Mouse (Mus musculus) heart, adult 2 months (tissue): ENCODE data around the gene Klhl9.
"Not testable (repeated sequence)": the region's sequence is repeated elsewhere in the genome, so short reads cannot be mapped to it uniquely, and the experiment has no call there.

Experiments used
- CTCF ChIP-seq: fragments of 200-600 bp; IDR thresholded peaks from 2 replicates; pipeline ENCODE4 v1.8.1; 2022; ENCODE audit warnings: antibody characterized with exemption, mild to moderate bottlenecking, moderate library complexity
- EP300 ChIP-seq: fragments of 200-500 bp; IDR thresholded peaks from 2 replicates; pipeline ENCODE4 v1.6.1; 2011; ENCODE audit warnings: low read depth, low read length, control low read depth; ENCODE audit not compliant: insufficient read depth
- POLR2A ChIP-seq: fragments of 200-500 bp; IDR thresholded peaks from 2 replicates; pipeline ENCODE4 v1.6.1; 2011; ENCODE audit warnings: mild to moderate bottlenecking, low read depth, low read length, control low read depth; ENCODE audit not compliant: insufficient read depth

GRCm38 (mm10) chr4:88759610-88760268 is 37.5 kb upstream of the Klhl9 start, which contains the start of gene Gm13283:
- not testable (repeated sequence) for TF ChIP-seq EP300, CTCF, POLR2A
